Mouse (Mus musculus): ENCODE measurements around the gene Herc4.

Herc4 gene

GRCm38 (mm10) chr10:63243493-63244054 lies at the start of gene Herc4:
Gene Herc4 (plus strand): TSS chr10:63243810.
- DNase-seq (ENCODE audit: low read depth): peak; percentile 83

- no peak for DNase-seq (ENCODE audit: low read depth)
These were observed 44.6 kb upstream of the Herc4 start for GRCm38 (mm10) chr10:63199008-63199407.

GRCm38 (mm10) chr10:63201534-63201933 lies 42.1 kb upstream of the Herc4 start:
- no peak for DNase-seq (ENCODE audit: low read depth)

- DNase-seq (ENCODE audit: low read depth): no peak
These were observed 40.6 kb upstream of the Herc4 start for GRCm38 (mm10) chr10:63203002-63203401.

GRCm38 (mm10) chr10:63203728-63204127 lies 39.9 kb upstream of the Herc4 start, which contains the start of gene Mypn:
Gene Mypn (minus strand): TSS chr10:63203952.
- no peak for DNase-seq (ENCODE audit: low read depth)

GRCm38 (mm10) chr10:63208871-63209270 lies 34.7 kb upstream of the Herc4 start:
- no peak for DNase-seq (ENCODE audit: low read depth)

GRCm38 (mm10) chr10:63221081-63221783 lies 22.4 kb upstream of the Herc4 start:
- DNase-seq (ENCODE audit: low read depth): no peak

GRCm38 (mm10) chr10:63224341-63224740 lies 19.3 kb upstream of the Herc4 start:
- DNase-seq (ENCODE audit: low read depth): peak; percentile 46

GRCm38 (mm10) chr10:63230266-63230665 lies 13.3 kb upstream of the Herc4 start:
- DNase-seq (ENCODE audit: low read depth): no peak

- DNase-seq (ENCODE audit: low read depth): no peak
These were observed 12.8 kb upstream of the Herc4 start for GRCm38 (mm10) chr10:63230854-63231253.

GRCm38 (mm10) chr10:63231630-63232029 lies 12.0 kb upstream of the Herc4 start:
- DNase-seq (ENCODE audit: low read depth): no peak

- DNase-seq (ENCODE audit: low read depth): no peak
These were observed 9.5 kb upstream of the Herc4 start for GRCm38 (mm10) chr10:63234133-63234532.

GRCm38 (mm10) chr10:63235889-63236288 lies 7.7 kb upstream of the Herc4 start:
- DNase-seq (ENCODE audit: low read depth): no peak

GRCm38 (mm10) chr10:63236663-63237062 lies 6.9 kb upstream of the Herc4 start:
- DNase-seq (ENCODE audit: low read depth): no peak

GRCm38 (mm10) chr10:63237206-63237605 lies 6.4 kb upstream of the Herc4 start:
- DNase-seq (ENCODE audit: low read depth): no peak

- DNase-seq (ENCODE audit: low read depth): no peak
These were observed 5.5 kb upstream of the Herc4 start for GRCm38 (mm10) chr10:63238090-63238489.

GRCm38 (mm10) chr10:63239848-63240247 lies 3.8 kb upstream of the Herc4 start:
- no peak for DNase-seq (ENCODE audit: low read depth)

GRCm38 (mm10) chr10:63240868-63241271 lies 2.7 kb upstream of the Herc4 start:
- no peak for DNase-seq (ENCODE audit: low read depth)

GRCm38 (mm10) chr10:63242798-63243435 lies 693 bp upstream of the Herc4 start:
- no peak for DNase-seq (ENCODE audit: low read depth)

GRCm38 (mm10) chr10:63244055-63244671 lies 553 bp downstream of the Herc4 start:
- peak; percentile 5 for DNase-seq (ENCODE audit: low read depth)

- peak; percentile 18 for DNase-seq (ENCODE audit: low read depth)
These were observed 1.1 kb downstream of the Herc4 start for GRCm38 (mm10) chr10:63244746-63245145.

- DNase-seq (ENCODE audit: low read depth): no peak
These were observed 2.2 kb downstream of the Herc4 start for GRCm38 (mm10) chr10:63245846-63246245.

- no peak for DNase-seq (ENCODE audit: low read depth)
These were observed 3.8 kb downstream of the Herc4 start for GRCm38 (mm10) chr10:63247457-63247856.

Measured in fibroblast of lung, adult 2 months (primary cell).